Mouse (Mus musculus) forebrain, embryonic 11.5 days (tissue): ENCODE measurements around the gene Krt72. TPM values are rescaled to one million over a fixed set of nuclear protein-coding genes. Genes with fewer than 3 reads are reported as not detected.

Experiments
- ATAC-seq: fragments of 200-750 bp; cut with Nextera tagmentation; replicated peaks from 2 replicates; pipeline ENCODE4 v1.8.0; 2017; ENCODE audit warnings: moderate TSS enrichment; ENCODE audit not compliant: low FRiP score
- DNase-seq: peaks from one replicate; pipeline ENCODE4 v3.0.0-alpha.2; 2017; ENCODE audit warnings: low spot score
- H3K27ac ChIP-seq: fragments of 300-500 bp; sonication (generic); 2 replicates; pipeline ENCODE4 v1.5.1; 2014; ENCODE audit warnings: low read depth, low read length
- H3K27me3 ChIP-seq: fragments of 300-500 bp; sonication (generic); 2 replicates; pipeline ENCODE4 v1.6.1; 2014; ENCODE audit warnings: mild to moderate bottlenecking, low read length, mixed read lengths; ENCODE audit not compliant: control insufficient read depth, insufficient read depth
- H3K36me3 ChIP-seq: fragments of 300-500 bp; sonication (generic); 2 replicates; pipeline ENCODE4 v1.6.1; 2014; ENCODE audit warnings: mild to moderate bottlenecking, low read length, moderate library complexity, mixed read lengths; ENCODE audit not compliant: control insufficient read depth, insufficient read depth
- H3K4me1 ChIP-seq: fragments of 300-500 bp; sonication (generic); replicated peaks from 2 replicates; pipeline ENCODE4 v1.6.1; 2014; ENCODE audit warnings: low read length, mixed read lengths; ENCODE audit not compliant: control insufficient read depth, insufficient read depth
- H3K4me2 ChIP-seq: fragments of 300-500 bp; sonication (generic); 2 replicates; pipeline ENCODE4 v1.6.1; 2014; ENCODE audit warnings: low read depth, mild to moderate bottlenecking, low read length, moderate library complexity, mixed read lengths; ENCODE audit not compliant: severe bottlenecking
- H3K4me3 ChIP-seq: fragments of 300-500 bp; sonication (generic); 2 replicates; pipeline ENCODE4 v1.5.1; 2014; ENCODE audit warnings: low read depth, low read length
- H3K9ac ChIP-seq: fragments of 300-500 bp; sonication (generic); 2 replicates; pipeline ENCODE4 v1.6.1; 2014; ENCODE audit warnings: low read length
- H3K9me3 ChIP-seq: fragments of 300-500 bp; sonication (generic); 2 replicates; pipeline ENCODE4 v1.6.1; 2016; ENCODE audit warnings: low read length, mixed read lengths; ENCODE audit not compliant: control insufficient read depth
- WGBS: fragments of 180-500 bp; shearing (Covaris S2); extraction: QIAGEN DNeasy Blood & Tissue Kit; methylation state at CpG from one replicate; pipeline ENCODE4 v1.1.7; 2014; 5-methylcytosine and 5-hydroxymethylcytosine counted together
- polyA plus RNA-seq: library from polyadenylated mRNA; unstranded; fragments of >200 nt; fragmentation: Nextera tagmentation; extraction: Ambion mirVana; gene quantifications from 2 replicates; pipeline ENCODE4 v1.2.1, GENCODE M21; 2014

Krt72 gene
- polyA plus RNA-seq = not detected in 2 replicates

DNA sequence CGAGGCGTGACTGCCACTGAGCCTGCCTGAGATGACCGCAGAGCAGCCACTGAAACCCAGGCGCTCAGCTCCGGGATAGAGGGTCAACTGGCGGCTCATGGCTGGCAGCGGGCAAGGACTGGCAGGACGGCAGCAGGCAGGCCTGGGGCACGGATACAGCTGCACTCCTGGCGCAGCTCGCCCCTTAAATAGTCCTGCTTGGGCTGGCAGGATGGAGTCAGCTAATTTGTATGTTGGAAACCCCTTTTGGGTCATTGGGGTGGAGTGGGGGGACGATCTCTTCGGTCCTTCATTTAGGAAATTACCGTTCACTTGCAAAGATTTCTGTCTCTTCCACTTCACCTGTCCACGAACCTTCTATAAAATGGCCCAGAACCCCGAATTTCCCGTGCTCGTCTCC is at the start of gene Krt72:
Gene Krt72 (minus strand): TSS at position 101 of the 400 bp plus-strand sequence.
- no peak for DNase-seq
- no peaks in the 10 kb centered on the region for H3K9me3 ChIP-seq
- ATAC-seq = no peak
- H3K4me2 ChIP-seq = no peak within 1 kb of the TSS
- H3K9ac ChIP-seq = no peak within 1 kb of the TSS
- no peaks in the 10 kb centered on the region for H3K4me1 ChIP-seq
- no peaks in the 10 kb centered on the region for H3K27me3 ChIP-seq
- H3K4me3 ChIP-seq = no peak within 1 kb of the TSS
- H3K27ac ChIP-seq = no peak within 1 kb of the TSS
- 92% methylated on average over 18 of the region's 18 CpGs for WGBS
- H3K36me3 ChIP-seq = no peaks in the 10 kb centered on the region

DNA sequence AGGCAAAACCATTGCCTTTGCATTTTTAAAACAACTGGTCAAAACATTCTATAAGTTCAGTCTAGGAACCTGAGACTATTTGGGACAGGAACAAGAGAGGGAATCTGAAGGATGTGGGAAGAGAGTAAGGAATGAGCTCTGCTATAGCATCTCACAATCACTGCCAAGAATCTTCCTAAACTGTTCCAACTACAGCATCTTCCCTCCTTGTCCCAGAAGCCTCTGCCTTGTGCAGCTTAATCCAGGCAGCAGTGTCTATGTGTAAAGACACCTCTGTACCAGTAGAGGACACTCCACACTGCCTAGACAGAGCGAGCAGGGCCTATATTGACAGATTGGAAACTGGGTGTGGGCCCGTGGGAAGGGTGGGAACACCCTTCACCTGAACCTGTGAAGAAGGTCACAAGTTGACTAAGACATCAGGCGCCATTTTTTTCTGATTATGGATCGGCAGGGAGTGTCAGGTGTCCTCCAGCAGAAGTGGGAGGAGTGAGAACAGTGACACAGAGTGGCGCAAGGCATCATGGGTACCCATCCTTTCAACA is 48.6 kb upstream of the Krt72 start:
- Histone ChIP-seq H3K27me3 (no peaks in the 10 kb centered on the region), H3K36me3 (no peaks in the 10 kb centered on the region), H3K27ac (no peak overlapping the region), H3K4me1 (no peaks in the 10 kb centered on the region), H3K4me3 (no peak overlapping the region), H3K4me2 (no peak overlapping the region), H3K9ac (no peak overlapping the region), H3K9me3 (no peaks in the 10 kb centered on the region)
- no peak for DNase-seq
- ATAC-seq = no peak
- 67% methylated on average over 5 of the region's 5 CpGs for WGBS

DNA sequence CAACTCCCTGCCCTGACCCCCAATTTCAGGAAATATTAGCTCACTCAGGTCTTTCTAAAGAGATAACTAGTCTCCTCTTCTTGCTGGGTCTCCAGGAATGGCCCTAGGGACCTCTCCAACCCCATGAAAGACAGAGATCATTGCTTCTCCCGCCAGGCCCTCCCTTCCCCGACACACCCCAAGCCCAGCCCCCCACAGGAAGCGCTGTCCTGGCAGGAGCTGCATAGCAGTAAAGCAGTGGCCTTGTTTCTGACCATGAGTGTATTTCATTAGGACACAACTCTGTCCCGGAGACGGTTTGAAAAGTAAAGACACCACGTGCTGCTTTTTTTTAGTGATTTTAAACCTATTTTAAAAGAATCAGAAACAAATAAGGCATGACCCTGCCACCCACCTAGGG is 46.9 kb upstream of the Krt72 start:
- H3K9me3 ChIP-seq = no peaks in the 10 kb centered on the region
- WGBS = 52% methylated on average over 6 of the region's 6 CpGs
- H3K9ac ChIP-seq = no peak overlapping the region
- H3K4me3 ChIP-seq = no peak overlapping the region
- H3K27ac ChIP-seq = no peak overlapping the region
- no peaks in the 10 kb centered on the region for H3K36me3 ChIP-seq
- ATAC-seq (no peak), DNase-seq (no peak)
- no peaks in the 10 kb centered on the region for H3K4me1 ChIP-seq
- H3K4me2 ChIP-seq = no peak overlapping the region
- no peaks in the 10 kb centered on the region for H3K27me3 ChIP-seq

DNA sequence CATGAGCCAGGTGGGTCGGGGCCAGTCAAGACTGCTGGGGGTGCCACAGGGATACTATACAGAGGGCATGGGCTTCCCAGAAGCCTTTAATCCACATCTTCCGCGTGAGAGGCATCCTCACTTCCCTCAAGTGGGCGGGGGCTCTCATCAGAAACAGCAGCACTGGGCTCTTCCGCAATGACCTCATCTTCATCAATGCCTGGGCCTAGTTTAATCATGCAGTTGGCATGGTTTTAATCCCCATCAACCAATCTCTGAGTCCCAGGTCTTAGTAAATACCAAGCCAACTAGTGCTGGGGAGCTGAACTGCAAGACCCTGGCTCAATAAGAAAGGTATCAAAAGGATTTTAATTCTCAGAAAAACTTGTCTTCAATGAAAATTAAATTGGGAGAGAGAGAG is 43.2 kb upstream of the Krt72 start:
- ATAC-seq (no peak), DNase-seq (no peak)
- Histone ChIP-seq H3K27me3 (no peaks in the 10 kb centered on the region), H3K4me2 (no peak overlapping the region), H3K9ac (no peak overlapping the region), H3K36me3 (no peaks in the 10 kb centered on the region), H3K4me3 (no peak overlapping the region), H3K9me3 (no peaks in the 10 kb centered on the region), H3K27ac (no peak overlapping the region), H3K4me1 (no peaks in the 10 kb centered on the region)
- 64% methylated on average over 5 of the region's 5 CpGs for WGBS

DNA sequence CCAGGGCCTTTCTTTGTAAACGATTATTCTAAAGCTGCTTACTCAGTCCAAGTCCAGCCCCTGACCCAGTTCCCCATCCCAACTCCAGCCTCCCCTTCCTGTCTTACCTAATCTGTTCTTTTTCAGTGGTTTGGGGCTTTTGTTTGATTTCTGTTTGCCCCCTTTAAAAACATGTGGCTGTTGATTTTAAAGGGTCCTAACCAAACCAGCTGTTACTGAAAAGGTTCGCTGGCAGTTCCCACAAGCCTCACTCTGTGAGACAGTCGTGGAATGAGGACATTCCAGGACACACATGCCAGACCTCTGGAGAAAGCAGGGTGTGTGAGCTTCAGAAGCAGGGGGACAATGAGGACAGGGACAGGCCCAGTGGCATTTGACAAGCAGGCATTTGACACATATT is 35.5 kb upstream of the Krt72 start:
- H3K27ac ChIP-seq = no peak overlapping the region
- ATAC-seq = no peak
- H3K4me3 ChIP-seq = no peak overlapping the region
- no peaks in the 10 kb centered on the region for H3K9me3 ChIP-seq
- no peaks in the 10 kb centered on the region for H3K4me1 ChIP-seq
- H3K9ac ChIP-seq = no peak overlapping the region
- no peak for DNase-seq
- H3K4me2 ChIP-seq = no peak overlapping the region
- WGBS = 25% methylated on average over 3 of the region's 3 CpGs
- H3K36me3 ChIP-seq = no peaks in the 10 kb centered on the region
- no peaks in the 10 kb centered on the region for H3K27me3 ChIP-seq

DNA sequence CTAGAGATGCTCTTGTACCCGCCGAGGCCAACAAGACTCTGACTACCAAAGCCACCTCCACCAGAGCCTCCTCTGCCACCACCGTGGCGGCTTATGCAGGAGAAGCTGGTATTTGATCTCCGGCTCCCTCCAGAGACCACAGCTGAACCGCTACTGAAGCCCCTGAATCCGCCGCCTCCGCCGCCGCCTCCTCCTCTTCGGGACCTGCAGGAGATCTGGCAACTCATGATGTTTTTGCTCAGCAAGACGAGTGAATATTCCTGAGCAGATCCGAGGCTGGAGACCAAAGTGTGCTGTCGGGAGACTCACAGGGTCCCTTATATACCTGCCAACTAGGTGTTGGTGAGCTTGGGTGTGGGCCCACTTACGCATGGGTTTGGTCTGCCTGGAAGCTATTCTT is 31.6 kb upstream of the Krt72 start, which contains the start of gene Krt2:
Gene Krt2 (minus strand): TSS at position 295 of the 400 bp plus-strand sequence.
- Histone ChIP-seq H3K27me3 (no peaks in the 10 kb centered on the region), H3K4me2 (no peak within 1 kb of the TSS), H3K4me1 (no peaks in the 10 kb centered on the region), H3K9ac (no peak within 1 kb of the TSS), H3K9me3 (no peaks in the 10 kb centered on the region), H3K36me3 (no peaks in the 10 kb centered on the region), H3K27ac (no peak within 1 kb of the TSS), H3K4me3 (no peak within 1 kb of the TSS)
- 88% methylated on average over 16 of the region's 16 CpGs for WGBS
- DNase-seq = no peak
- no peak for ATAC-seq

DNA sequence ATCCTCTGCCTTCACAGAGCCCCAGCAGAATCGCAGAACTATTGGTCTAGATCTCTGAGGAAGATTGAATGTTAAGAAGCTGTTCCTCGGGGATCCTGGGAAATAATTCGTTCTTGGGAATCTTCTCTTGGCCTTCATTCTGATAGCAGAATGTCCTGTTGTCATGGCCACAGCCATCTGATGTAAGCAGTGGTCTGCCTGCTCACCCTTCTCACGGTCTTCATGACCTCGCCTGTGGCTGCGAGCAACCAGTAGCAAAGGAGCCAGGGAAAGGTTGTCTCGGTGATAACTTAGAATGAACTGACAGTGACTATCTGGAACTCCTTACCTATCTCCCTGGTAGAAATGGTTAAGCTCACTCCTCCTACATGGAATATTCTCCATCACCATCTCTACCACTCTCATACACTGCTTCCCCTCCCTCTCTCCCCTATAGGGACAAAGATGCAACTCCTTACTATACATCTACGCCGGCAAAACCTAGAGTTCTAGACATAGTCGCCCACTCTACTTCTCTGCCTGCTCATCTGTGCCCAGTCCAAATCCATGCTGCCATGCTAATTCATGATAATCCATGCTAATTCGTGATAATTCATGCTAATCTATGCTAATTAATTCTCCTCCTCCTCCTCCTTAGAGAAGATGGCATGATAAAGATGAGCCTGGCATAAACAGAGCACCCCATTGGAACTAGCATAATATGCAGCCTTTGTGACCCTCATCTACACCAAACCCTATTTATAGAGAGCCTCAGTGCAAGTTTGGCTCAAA is 17.0 kb upstream of the Krt72 start:
- WGBS = 83% methylated on average over 11 of the region's 11 CpGs
- Histone ChIP-seq H3K4me3 (no peak overlapping the region), H3K4me2 (no peak overlapping the region), H3K4me1 (no peaks in the 10 kb centered on the region), H3K36me3 (no peaks in the 10 kb centered on the region), H3K9ac (no peak overlapping the region), H3K27ac (no peak overlapping the region), H3K27me3 (no peaks in the 10 kb centered on the region), H3K9me3 (no peaks in the 10 kb centered on the region)
- no peak for DNase-seq
- no peak for ATAC-seq

DNA sequence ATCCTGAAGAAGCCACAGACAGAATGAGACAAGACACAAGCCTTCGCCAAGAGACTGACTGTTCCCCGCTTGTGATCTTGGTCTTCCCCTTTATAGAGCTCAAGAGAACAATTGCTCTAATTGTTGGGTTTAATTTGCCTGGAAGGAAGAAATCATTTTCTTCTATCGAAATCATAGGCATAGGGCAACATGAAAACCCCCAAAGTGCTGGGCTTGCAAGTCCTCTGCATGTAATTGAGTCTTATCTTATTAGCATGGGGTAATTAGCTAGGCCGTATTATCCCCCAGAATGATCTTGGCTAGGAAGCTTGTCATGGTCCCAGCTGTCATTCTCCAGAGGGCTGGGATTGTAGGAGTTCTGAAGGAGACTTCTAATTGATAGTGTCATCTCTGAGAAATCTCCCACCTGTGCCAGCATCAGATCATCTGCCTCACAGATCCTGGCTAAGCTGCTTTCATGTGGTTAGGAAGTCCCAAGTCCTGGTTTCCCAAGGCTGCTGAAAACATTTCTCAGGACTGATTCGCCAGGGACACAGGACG is 16.1 kb upstream of the Krt72 start, which contains the start of gene Krt73:
Gene Krt73 (minus strand): TSS at position 51 of the 540 bp plus-strand sequence.
- Histone ChIP-seq H3K4me3 (no peak within 1 kb of the TSS), H3K4me1 (no peaks in the 10 kb centered on the region), H3K9me3 (no peaks in the 10 kb centered on the region), H3K27ac (no peak within 1 kb of the TSS), H3K4me2 (no peak within 1 kb of the TSS), H3K27me3 (no peaks in the 10 kb centered on the region), H3K36me3 (no peaks in the 10 kb centered on the region), H3K9ac (no peak within 1 kb of the TSS)
- 80% methylated on average over 6 of the region's 6 CpGs for WGBS
- DNase-seq (no peak), ATAC-seq (no peak)
